Mouse (Mus musculus): ENCODE measurements around the gene Cct4. TPM values are rescaled to one million over a fixed set of nuclear protein-coding genes. Genes with fewer than 3 reads are reported as not detected.
A peak's percentile ranks its signal among the peaks of the same experiment; 100 is the strongest.

The Cct4 gene
- total and polyA plus RNA-seq, 3 experiments: 387 to 567 (median 552) TPM

DNA sequence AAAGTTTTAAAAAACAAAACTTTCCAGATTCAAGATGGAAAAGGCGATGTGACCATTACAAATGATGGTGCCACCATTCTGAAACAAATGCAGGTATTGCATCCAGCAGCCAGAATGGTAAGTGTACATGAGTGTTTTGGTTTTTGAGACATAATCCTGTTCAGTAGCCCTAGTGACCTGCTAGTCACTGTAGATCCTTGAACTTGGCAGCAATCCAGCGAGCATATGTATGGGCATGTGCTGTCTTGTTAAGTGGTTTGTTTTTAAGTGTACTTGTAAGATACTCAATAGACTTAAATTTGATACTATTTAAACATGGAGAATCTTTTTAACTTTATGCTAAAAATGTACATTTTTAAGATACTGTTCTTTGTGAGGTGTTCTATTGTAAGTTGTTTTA is 4.0 kb downstream of the Cct4 start:
- no peaks in the 10 kb centered on the region for H3K27me3 ChIP-seq (ENCODE audit: control insufficient read depth in 1 of 2, insufficient read depth in 2 of 2, low read length in 2 of 2)
- DNase-seq (ENCODE audit: low read depth, low spot score): peak; percentile 69
- no peak overlapping the region for H3K9ac ChIP-seq (ENCODE audit: control insufficient read depth, low read depth, low read length, poor library complexity, severe bottlenecking)
- H3K27ac ChIP-seq (ENCODE audit: control insufficient read depth, low read depth, low read length): no peak overlapping the region
- no peak for TF ChIP-seq MAFK (IDR thresholded peaks at IDR 0.05; ENCODE audit: borderline replicate concordance, low read depth, low read length)
- TF ChIP-seq SMC3 (IDR thresholded peaks at IDR 0.05; ENCODE audit: low read depth, low read length): no peak
- no peaks in the 10 kb centered on the region for H3K9me3 ChIP-seq (replicated peaks; ENCODE audit: insufficient read depth, low read length)
- H3K4me3 ChIP-seq (ENCODE audit: control insufficient read depth in 1 of 2, insufficient read depth in 1 of 2, low read depth in 2 of 2, low read length in 2 of 2): no peak overlapping the region
- H3K4me1 ChIP-seq (ENCODE audit: control insufficient read depth in 1 of 2, insufficient read depth in 2 of 2, low read length in 2 of 2): peaks cover 14 to 16% of the 10 kb centered on the region in 2 experiments; a peak in 3 of 4 replicates
- peaks cover 45% of the 10 kb centered on the region for H3K79me2 ChIP-seq (ENCODE audit: control insufficient read depth, insufficient read depth, low read length, poor library complexity)
- H3K36me3 ChIP-seq (ENCODE audit: control insufficient read depth in 1 of 2, insufficient read depth in 2 of 2, low read length in 2 of 2): peaks cover 57 to 59% of the 10 kb centered on the region in 2 experiments

DNA sequence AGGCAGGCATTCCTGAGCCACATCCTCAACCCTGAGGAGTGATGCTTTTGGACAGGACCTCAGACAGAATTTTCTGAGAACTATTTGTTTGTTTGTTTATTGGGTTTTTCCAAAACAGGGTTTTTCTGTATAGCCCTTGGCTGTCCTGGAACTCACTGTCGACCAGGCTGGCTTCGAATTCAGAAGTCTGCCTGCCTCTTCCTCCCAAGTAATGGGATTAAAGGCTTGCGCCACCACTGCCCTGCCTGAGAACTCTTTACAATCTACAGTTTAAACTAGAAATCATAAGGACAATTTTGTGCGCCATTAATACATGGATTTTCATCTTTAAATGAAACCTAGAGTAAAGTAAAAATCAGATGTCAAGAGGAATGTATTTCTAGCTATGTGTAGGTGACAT is 5.1 kb downstream of the Cct4 start:
- no peak for DNase-seq (ENCODE audit: low read depth, low spot score)
- Histone ChIP-seq H3K79me2 (ENCODE audit: control insufficient read depth, insufficient read depth, low read length, poor library complexity) (peaks cover 44% of the 10 kb centered on the region), H3K4me3 (ENCODE audit: control insufficient read depth in 1 of 2, insufficient read depth in 1 of 2, low read depth in 2 of 2, low read length in 2 of 2) (no peak overlapping the region), H3K4me1 (ENCODE audit: control insufficient read depth in 1 of 2, insufficient read depth in 2 of 2, low read length in 2 of 2) (peaks cover 14 to 16% of the 10 kb centered on the region in 2 experiments; a peak in 3 of 4 replicates), H3K27me3 (ENCODE audit: control insufficient read depth in 1 of 2, insufficient read depth in 2 of 2, low read length in 2 of 2) (no peaks in the 10 kb centered on the region), H3K9ac (ENCODE audit: control insufficient read depth, low read depth, low read length, poor library complexity, severe bottlenecking) (no peak overlapping the region), H3K9me3 (replicated peaks; ENCODE audit: insufficient read depth, low read length) (no peaks in the 10 kb centered on the region), H3K36me3 (ENCODE audit: control insufficient read depth in 1 of 2, insufficient read depth in 2 of 2, low read length in 2 of 2) (peaks cover 57 to 70% of the 10 kb centered on the region in 2 experiments), H3K27ac (ENCODE audit: control insufficient read depth, low read depth, low read length) (no peak overlapping the region)
- no peak for TF ChIP-seq GABPA (IDR thresholded peaks at IDR 0.05; ENCODE audit: low read depth, low read length)
- TF ChIP-seq ZC3H11A (IDR thresholded peaks at IDR 0.05; ENCODE audit: low read depth, low read length): no peak
- no peak for TF ChIP-seq BHLHE40 (IDR thresholded peaks at IDR 0.05; ENCODE audit: borderline replicate concordance, low read depth, low read length)
- no peak for TF ChIP-seq RCOR1 (IDR thresholded peaks at IDR 0.05; ENCODE audit: low read depth, low read length)
- TF ChIP-seq USF2 (IDR thresholded peaks at IDR 0.05; ENCODE audit: borderline replicate concordance in 1 of 2, insufficient read depth in 1 of 2, low read depth in 1 of 2, low read length in 2 of 2): no peak
- no peak for TF ChIP-seq MXI1 (IDR thresholded peaks at IDR 0.05; ENCODE audit: low read depth, low read length)
- TF ChIP-seq NELFE (IDR thresholded peaks at IDR 0.05; ENCODE audit: low read depth, low read length): no peak
- no peak for TF ChIP-seq E2F4 (IDR thresholded peaks at IDR 0.05; ENCODE audit: borderline replicate concordance, low read depth, low read length)
- TF ChIP-seq ZKSCAN1 (IDR thresholded peaks at IDR 0.05; ENCODE audit: low read depth, low read length): no peak
- TF ChIP-seq MAFK (IDR thresholded peaks at IDR 0.05; ENCODE audit: borderline replicate concordance, low read depth, low read length): no peak
- no peak for TF ChIP-seq ETS1 (IDR thresholded peaks at IDR 0.05; ENCODE audit: low read depth, low read length)
- no peak for TF ChIP-seq TCF12 (IDR thresholded peaks at IDR 0.05; ENCODE audit: low read depth, low read length)
- no peak for TF ChIP-seq KAT2A (conservative IDR thresholded peaks at IDR 0.05; ENCODE audit: low read depth, low read length)
- TF ChIP-seq JUND (IDR thresholded peaks at IDR 0.05; ENCODE audit: low read depth, low read length): no peak
- no peak for TF ChIP-seq MYC (IDR thresholded peaks at IDR 0.05; ENCODE audit: low read depth, low read length)
- no peak for TF ChIP-seq POLR2A (IDR thresholded peaks at IDR 0.05; ENCODE audit: control insufficient read depth in 1 of 2, insufficient read depth in 1 of 2, low read depth in 1 of 2, low read length in 2 of 2, poor library complexity in 1 of 2)
- no peak for TF ChIP-seq EP300 (IDR thresholded peaks at IDR 0.05; ENCODE audit: low read depth in 1 of 2, low read length in 2 of 2)
- no peak for TF ChIP-seq MEF2A (IDR thresholded peaks at IDR 0.05; ENCODE audit: extremely low read depth, insufficient replicate concordance, low read depth, low read length, poor library complexity, severe bottlenecking)
- TF ChIP-seq CHD2 (IDR thresholded peaks at IDR 0.05; ENCODE audit: low read length): no peak

Data from MEL (cell line).